Mouse (Mus musculus): ENCODE results near the gene Mgat5.

- TF ChIP-seq CTCF (conservative IDR thresholded peaks at IDR 0.05; ENCODE audit: insufficient read depth, insufficient read length, low read depth, low read length): peak; percentile 57
- no peak for TF ChIP-seq POLR2A (IDR thresholded peaks at IDR 0.05; ENCODE audit: low read depth, low read length)
Observed at GRCm38 (mm10) chr1:127487161-127487560, 282.3 kb downstream of the Mgat5 start.
